Mouse (Mus musculus): ENCODE measurements at regions not wholly inside any gene's neighbourhood (a gene's known extent, or its start where the extent isn't known, plus 50 kb on each side); places are given as distances from the start of the nearest gene placed in this dataset.

GRCm38 (mm10) chr11:111577883-111578282 is 511.9 kb downstream of the Kcnj2 start:
- TF ChIP-seq POLR2A (IDR thresholded peaks at IDR 0.05; ENCODE audit: low read depth, low read length) = no peak
- no peak for TF ChIP-seq CTCF (IDR thresholded peaks at IDR 0.05; ENCODE audit: extremely low read depth, insufficient read depth, insufficient read length, insufficient replicate concordance)

All from spleen, adult 2 months (tissue).